Mouse (Mus musculus): ENCODE measurements around the gene BC017158.

DNA sequence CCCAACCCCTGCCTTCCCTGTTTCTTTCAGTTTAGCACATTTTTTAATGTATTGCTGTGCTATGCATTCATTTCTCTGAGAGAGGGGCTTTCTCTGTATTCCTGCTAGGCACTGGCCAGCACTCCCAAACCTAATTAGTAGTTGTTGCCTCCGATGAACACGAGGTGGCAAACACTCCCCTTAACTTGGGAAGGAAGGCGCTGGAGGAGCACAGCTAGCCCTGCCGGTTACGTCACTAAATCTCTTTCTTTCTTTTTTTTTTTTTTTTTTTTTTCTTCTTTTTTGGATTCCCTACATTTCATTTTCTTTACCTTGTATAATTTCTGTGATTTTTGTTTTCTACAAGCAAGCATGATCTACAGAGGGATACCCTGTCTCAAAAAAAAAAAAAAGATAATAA, 6.9 kb upstream of the BC017158 start:
- TF ChIP-seq USF1 (IDR thresholded peaks at IDR 0.05; ENCODE audit: low read depth), result no peak
- no peak for TF ChIP-seq TCF12 (IDR thresholded peaks at IDR 0.05; ENCODE audit: insufficient read depth, poor library complexity, severe bottlenecking)
- TF ChIP-seq POLR2AphosphoS2 (IDR thresholded peaks at IDR 0.05; ENCODE audit: insufficient read length, low read depth), result no peak
- no peak for TF ChIP-seq E2F4 (IDR thresholded peaks at IDR 0.05; ENCODE audit: insufficient read depth)
- no peak for TF ChIP-seq MYOG (IDR thresholded peaks at IDR 0.05; ENCODE audit: control insufficient read depth in 1 of 3, insufficient read depth in 1 of 3, insufficient read length in 2 of 3, low read depth in 2 of 3)
- TF ChIP-seq POLR2A (IDR thresholded peaks at IDR 0.05; ENCODE audit: insufficient read length, low read depth), result no peak
- TF ChIP-seq MAX (IDR thresholded peaks at IDR 0.05; ENCODE audit: low read depth), result no peak
- no peak for TF ChIP-seq REST (IDR thresholded peaks at IDR 0.05; ENCODE audit: insufficient read depth, insufficient read length)
- no peak for TF ChIP-seq SRF (IDR thresholded peaks at IDR 0.05; ENCODE audit: control insufficient read depth, insufficient read length, low read depth)
- no peak for TF ChIP-seq MYOD1 (IDR thresholded peaks at IDR 0.05; ENCODE audit: control insufficient read depth in 1 of 3, insufficient read length in 2 of 3, low read depth in 2 of 3)
- no peak for TF ChIP-seq CEBPB (IDR thresholded peaks at IDR 0.05; ENCODE audit: insufficient read depth, poor library complexity, severe bottlenecking)
- TF ChIP-seq TCF3 (IDR thresholded peaks at IDR 0.05; ENCODE audit: insufficient read length, low read depth), result no peak

All from myocyte (in vitro differentiated cells).